Mouse (Mus musculus) neural tube, embryonic 12.5 days (tissue): ENCODE data around the gene Ctnnb1. TPM values are rescaled to one million over a fixed set of nuclear protein-coding genes. Genes with fewer than 3 reads are reported as not detected.

Source experiments
- ATAC-seq: fragments of 200-750 bp; cut with Nextera tagmentation; 2 replicates; pipeline ENCODE4 v1.8.0; 2017; ENCODE audit warnings: low read depth, mild to moderate bottlenecking, moderate TSS enrichment, moderate library complexity; ENCODE audit not compliant: low FRiP score
- H3K27ac ChIP-seq: fragments of 300-500 bp; sonication (generic); 2 replicates; pipeline ENCODE4 v1.5.1; 2016
- H3K27me3 ChIP-seq: fragments of 300-500 bp; sonication (generic); replicated peaks from 2 replicates; pipeline ENCODE4 v1.6.1; 2016; ENCODE audit warnings: mild to moderate bottlenecking
- H3K36me3 ChIP-seq: fragments of 300-500 bp; sonication (generic); 2 replicates; pipeline ENCODE4 v1.6.1; 2016; ENCODE audit warnings: mild to moderate bottlenecking
- H3K4me1 ChIP-seq: fragments of 300-500 bp; sonication (generic); 2 replicates; pipeline ENCODE4 v1.6.1; 2016
- H3K4me2 ChIP-seq: fragments of 300-500 bp; sonication (generic); replicated peaks from 2 replicates; pipeline ENCODE4 v1.6.1; 2016; ENCODE audit warnings: mild to moderate bottlenecking
- H3K4me3 ChIP-seq: fragments of 300-500 bp; sonication (generic); 2 replicates; pipeline ENCODE4 v1.5.1; 2016
- H3K9ac ChIP-seq: fragments of 300-500 bp; sonication (generic); 2 replicates; pipeline ENCODE4 v1.6.1; 2016; ENCODE audit warnings: mild to moderate bottlenecking
- H3K9me3 ChIP-seq: fragments of 300-500 bp; sonication (generic); 2 replicates; pipeline ENCODE4 v1.6.1; 2016; ENCODE audit warnings: mild to moderate bottlenecking
- WGBS: fragments of 180-500 bp; shearing (Covaris S2); methylation state at CpG from one replicate; pipeline ENCODE4 v1.1.7; 2016; 5-methylcytosine and 5-hydroxymethylcytosine counted together
- polyA plus RNA-seq: library from polyadenylated mRNA; unstranded; fragments of >200 nt; fragmentation: Nextera tagmentation; extraction: Ambion mirVana; gene quantifications from 2 replicates; pipeline ENCODE4 v1.2.1, GENCODE M21; 2016

The Ctnnb1 gene
- polyA plus RNA-seq = 589 and 619 TPM in 2 replicates

- no peaks in the 10 kb centered on the region for H3K36me3 ChIP-seq
- no peaks in the 10 kb centered on the region for H3K9me3 ChIP-seq
- no peaks in the 10 kb centered on the region for H3K4me1 ChIP-seq
- H3K27me3 ChIP-seq = no peaks in the 10 kb centered on the region
- 78% methylated on average over 11 of the region's 11 CpGs for WGBS
- H3K4me3 ChIP-seq = no peak within 1 kb of the TSS
- no peak within 1 kb of the TSS for H3K4me2 ChIP-seq
- no peak within 1 kb of the TSS for H3K27ac ChIP-seq
- no peak within 1 kb of the TSS for H3K9ac ChIP-seq
- no peak for ATAC-seq
These were observed at the start of gene Ctnnb1 for GRCm38 (mm10) chr9:120929081-120929480. Gene Ctnnb1, plus strand, starts transcription at chr9:120929216.

- Histone ChIP-seq H3K27me3 (0 out of 2 replicates have a peak, but pooled peaks cover 2% of the 10 kb centered on the region), H3K9ac (no peak overlapping the region), H3K36me3 (no peaks in the 10 kb centered on the region), H3K4me3 (no peak overlapping the region), H3K27ac (no peak overlapping the region), H3K4me2 (no peak overlapping the region), H3K4me1 (peaks cover 5% of the 10 kb centered on the region; the same call in 1 of the 2 replicates), H3K9me3 (no peaks in the 10 kb centered on the region)
- ATAC-seq = no peak
- 65% methylated on average over 9 of the region's 9 CpGs for whole genome bisulfite sequencing
These were observed 48.7 kb upstream of the Ctnnb1 start for GRCm38 (mm10) chr9:120880286-120880685.

GRCm38 (mm10) chr9:120881121-120881520 is 47.9 kb upstream of the Ctnnb1 start:
- H3K4me2 ChIP-seq = no peak overlapping the region
- no peak overlapping the region for H3K27ac ChIP-seq
- ATAC-seq = no peak
- H3K9me3 ChIP-seq = no peaks in the 10 kb centered on the region
- H3K9ac ChIP-seq = no peak overlapping the region
- H3K4me3 ChIP-seq = no peak overlapping the region
- WGBS = 92% methylated on average over 15 of the region's 15 CpGs
- peaks cover 5% of the 10 kb centered on the region; the same call in 1 of the 2 replicates for H3K4me1 ChIP-seq
- no peaks in the 10 kb centered on the region for H3K27me3 ChIP-seq
- no peaks in the 10 kb centered on the region for H3K36me3 ChIP-seq

- no peak overlapping the region for H3K27ac ChIP-seq
- no peaks in the 10 kb centered on the region for H3K9me3 ChIP-seq
- WGBS = 75% methylated on average over 4 of the region's 4 CpGs
- H3K9ac ChIP-seq = no peak overlapping the region
- H3K36me3 ChIP-seq = no peaks in the 10 kb centered on the region
- H3K4me2 ChIP-seq = no peak overlapping the region
- no peak for ATAC-seq
- no peaks in the 10 kb centered on the region for H3K27me3 ChIP-seq
- no peak overlapping the region for H3K4me3 ChIP-seq
- peaks cover 5% of the 10 kb centered on the region; the same call in 1 of the 2 replicates for H3K4me1 ChIP-seq
These were observed 47.2 kb upstream of the Ctnnb1 start for GRCm38 (mm10) chr9:120881839-120882238.

GRCm38 (mm10) chr9:120884726-120885125 is 44.3 kb upstream of the Ctnnb1 start:
- WGBS = 56% methylated on average over 10 of the region's 10 CpGs
- H3K4me2 ChIP-seq = no peak overlapping the region
- H3K9me3 ChIP-seq = no peaks in the 10 kb centered on the region
- H3K27ac ChIP-seq = no peak overlapping the region
- no peak overlapping the region for H3K4me3 ChIP-seq
- no peaks in the 10 kb centered on the region for H3K36me3 ChIP-seq
- ATAC-seq = no peak
- no peaks in the 10 kb centered on the region for H3K27me3 ChIP-seq
- H3K9ac ChIP-seq = no peak overlapping the region
- peaks cover 5% of the 10 kb centered on the region; the same call in 1 of the 2 replicates for H3K4me1 ChIP-seq

GRCm38 (mm10) chr9:120887631-120888030 is 41.4 kb upstream of the Ctnnb1 start:
- Histone ChIP-seq H3K27ac (no peak overlapping the region), H3K4me2 (no peak overlapping the region), H3K4me3 (no peak overlapping the region), H3K9ac (no peak overlapping the region), H3K27me3 (no peaks in the 10 kb centered on the region), H3K36me3 (no peaks in the 10 kb centered on the region), H3K9me3 (no peaks in the 10 kb centered on the region), H3K4me1 (peaks cover 5% of the 10 kb centered on the region; the same call in 1 of the 2 replicates)
- ATAC-seq = no peak
- WGBS = 80% methylated on average over 2 of the region's 2 CpGs

GRCm38 (mm10) chr9:120893435-120893834 is 35.6 kb upstream of the Ctnnb1 start:
- H3K9me3 ChIP-seq = no peaks in the 10 kb centered on the region
- no peak overlapping the region for H3K9ac ChIP-seq
- H3K4me3 ChIP-seq = no peak overlapping the region
- H3K4me1 ChIP-seq = 0 out of 2 replicates have a peak, but pooled peaks cover 3% of the 10 kb centered on the region
- no peaks in the 10 kb centered on the region for H3K36me3 ChIP-seq
- H3K27ac ChIP-seq = no peak overlapping the region
- no peak overlapping the region for H3K4me2 ChIP-seq
- 93% methylated on average over 11 of the region's 11 CpGs for WGBS
- no peaks in the 10 kb centered on the region for H3K27me3 ChIP-seq
- no peak for ATAC-seq

- H3K27ac ChIP-seq = no peak overlapping the region
- ATAC-seq = no peak
- no peak overlapping the region for H3K9ac ChIP-seq
- H3K4me3 ChIP-seq = no peak overlapping the region
- no peaks in the 10 kb centered on the region for H3K27me3 ChIP-seq
- no peak overlapping the region for H3K4me2 ChIP-seq
- H3K9me3 ChIP-seq = no peaks in the 10 kb centered on the region
- 44% methylated on average over 10 of the region's 10 CpGs for WGBS
- H3K36me3 ChIP-seq = no peaks in the 10 kb centered on the region
- H3K4me1 ChIP-seq = 0 out of 2 replicates have a peak, but pooled peaks cover 3% of the 10 kb centered on the region
These were observed 35.0 kb upstream of the Ctnnb1 start for GRCm38 (mm10) chr9:120893971-120894370.

- H3K9ac ChIP-seq = no peak overlapping the region
- H3K4me2 ChIP-seq = no peak overlapping the region
- H3K27ac ChIP-seq = no peak overlapping the region
- no peaks in the 10 kb centered on the region for H3K27me3 ChIP-seq
- H3K36me3 ChIP-seq = no peaks in the 10 kb centered on the region
- H3K4me1 ChIP-seq = 0 out of 2 replicates have a peak, but pooled peaks cover 3% of the 10 kb centered on the region
- no peak overlapping the region for H3K4me3 ChIP-seq
- H3K9me3 ChIP-seq = no peaks in the 10 kb centered on the region
- ATAC-seq = no peak
- 94% methylated on average over 9 of the region's 9 CpGs for WGBS
These were observed 34.6 kb upstream of the Ctnnb1 start for GRCm38 (mm10) chr9:120894376-120894775.

GRCm38 (mm10) chr9:120896502-120896901 is 32.5 kb upstream of the Ctnnb1 start:
- Histone ChIP-seq H3K4me1 (0 out of 2 replicates have a peak, but pooled peaks cover 3% of the 10 kb centered on the region), H3K9me3 (no peaks in the 10 kb centered on the region), H3K27ac (no peak overlapping the region), H3K4me3 (no peak overlapping the region), H3K9ac (no peak overlapping the region), H3K36me3 (no peaks in the 10 kb centered on the region), H3K27me3 (no peaks in the 10 kb centered on the region), H3K4me2 (no peak overlapping the region)
- no peak for ATAC-seq
- 29% methylated on average over 5 of the region's 5 CpGs for WGBS

- Histone ChIP-seq H3K4me2 (no peak overlapping the region), H3K27ac (no peak overlapping the region), H3K27me3 (no peaks in the 10 kb centered on the region), H3K4me3 (no peak overlapping the region), H3K9ac (no peak overlapping the region), H3K9me3 (no peaks in the 10 kb centered on the region), H3K36me3 (no peaks in the 10 kb centered on the region), H3K4me1 (0 out of 2 replicates have a peak, but pooled peaks cover 3% of the 10 kb centered on the region)
- no peak for ATAC-seq
- WGBS = 76% methylated on average over 4 of the region's 4 CpGs
These were observed 31.7 kb upstream of the Ctnnb1 start for GRCm38 (mm10) chr9:120897269-120897668.

GRCm38 (mm10) chr9:120899833-120900232 is 29.2 kb upstream of the Ctnnb1 start:
- Histone ChIP-seq H3K4me2 (no peak overlapping the region), H3K9ac (no peak overlapping the region), H3K27me3 (no peaks in the 10 kb centered on the region), H3K27ac (no peak overlapping the region), H3K36me3 (no peaks in the 10 kb centered on the region), H3K9me3 (0 out of 2 replicates have a peak, but pooled peaks cover 3% of the 10 kb centered on the region), H3K4me1 (no peaks in the 10 kb centered on the region), H3K4me3 (no peak overlapping the region)
- no peak for ATAC-seq
- 68% methylated on average over 4 of the region's 4 CpGs for WGBS
